Mouse (Mus musculus) megakaryocyte, embryonic 14.5 days (primary cell): ENCODE data around the gene RPS10-NUDT3.

Source experiments
- FLI1 ChIP-seq: IDR thresholded peaks from 2 replicates; pipeline ENCODE4 v1.6.1; 2012; ENCODE audit warnings: low read length, inconsistent platforms, mixed read lengths
- GATA1 ChIP-seq: IDR thresholded peaks from 3 replicates; pipeline ENCODE4 v1.6.1; 2012; ENCODE audit warnings: mixed read lengths, low read length, inconsistent platforms, borderline replicate concordance

DNA sequence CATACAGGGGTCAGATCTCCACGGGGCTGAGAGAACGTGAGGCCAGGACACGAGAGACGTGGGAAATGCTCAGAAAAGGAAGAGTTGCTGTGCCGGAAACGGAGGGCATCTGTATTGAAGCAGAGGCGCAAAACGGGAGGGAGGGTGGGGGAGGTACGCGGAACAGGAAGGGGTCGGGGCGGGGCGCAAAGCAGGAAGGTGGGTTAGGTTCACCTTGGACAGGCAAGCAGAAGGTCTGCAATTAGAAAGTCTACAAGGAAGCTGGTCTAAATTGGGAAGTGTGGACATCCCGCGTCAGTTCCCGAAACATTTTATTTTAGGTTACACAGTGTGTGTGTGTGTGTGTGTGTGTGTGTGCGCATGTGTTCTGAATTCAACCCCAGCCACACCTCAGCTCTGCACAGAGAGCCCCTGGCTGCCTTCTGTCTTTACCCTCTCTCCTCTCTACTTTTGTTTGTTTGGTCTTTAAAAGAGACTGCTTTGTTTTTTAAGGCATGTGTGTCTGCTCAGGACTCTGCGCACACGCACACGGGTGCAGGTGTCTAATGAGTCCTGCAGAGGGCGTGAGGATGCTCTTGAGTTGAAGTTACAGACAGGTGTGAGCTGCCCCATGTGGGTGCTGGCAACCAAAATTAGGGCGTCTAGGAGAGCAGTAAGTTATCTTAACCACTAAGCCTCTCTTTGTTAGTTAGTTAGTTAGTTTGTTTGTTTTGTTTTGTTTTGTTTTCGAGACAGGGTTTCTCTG, 17.2 kb upstream of the RPS10-NUDT3 start:
- TF ChIP-seq GATA1 (no peak), FLI1 (no peak)
